10 mouse cellular contexts compared by ENCODE assay signal in the genomic region with DNA sequence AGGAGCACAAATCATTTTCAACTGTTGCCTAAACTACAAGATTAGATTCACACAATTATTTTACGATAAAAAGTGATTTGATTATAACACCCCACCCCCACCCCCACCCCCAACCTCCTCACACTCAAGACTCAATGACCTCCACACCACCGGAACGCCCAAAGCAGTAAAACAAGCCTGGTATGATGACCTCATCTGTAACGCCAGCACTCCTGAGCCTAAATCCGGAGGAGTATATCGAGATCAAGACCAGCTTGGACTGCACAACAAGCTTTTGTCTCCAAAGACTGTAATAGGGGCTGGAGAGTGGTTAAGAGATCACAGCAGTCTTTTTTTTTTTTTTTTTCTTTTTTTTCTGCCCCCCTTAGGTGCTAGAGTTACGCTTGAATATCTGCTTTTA. TPM values are rescaled to one million over a fixed set of nuclear protein-coding genes. Genes with fewer than 3 reads are reported as not detected.
DNase-seq lines count a peak whose midpoint lies in the region; ATAC-seq lines count a peak whose summit lies in the region.
"Had no signal": no experiment of that assay in that cellular context is flagged by ENCODE, and none has a peak within 500 bp of the region (broad histone marks: within the 10 kb centered on the region; RNA-seq: fewer than 3 reads in every experiment).

No protein-coding gene starts in this region.

- intact Hi-C loops in gastrocnemius, postnatal 36 days (cut with DNase I) = no loop called here

- peak; percentile 57 for DNase-seq in embryonic facial prominence, embryonic 10.5 days (ENCODE audit: low spot score)
- peak; percentile 36 for DNase-seq in limb, embryonic 10.5 days (ENCODE audit: low spot score)
- DNase-seq in gastrocnemius, postnatal 36 days = no peak
- no peak for DNase-seq in spleen, postnatal 36 days (ENCODE audit: low spot score in 2 of 2)

- H3K4me2 ChIP-seq in stomach, embryonic 15.5 days = peak overlapping the region; percentile 41

- no peaks in the 10 kb centered on the region for H3K27me3 ChIP-seq in megakaryocyte, embryonic 14.5 days (replicated peaks)
- H3K27me3 ChIP-seq in embryonic facial prominence, embryonic 10.5 days (replicated peaks; ENCODE audit: low read depth, poor library complexity, severe bottlenecking) = no peaks in the 10 kb centered on the region
- no peaks in the 10 kb centered on the region for H3K27me3 ChIP-seq in limb, embryonic 10.5 days (ENCODE audit: low read depth, poor library complexity, severe bottlenecking)
- H3K27me3 ChIP-seq in stomach, embryonic 15.5 days (replicated peaks) = no peaks in the 10 kb centered on the region

- ATAC-seq in megakaryocyte, adult 5-6 weeks (ENCODE audit: poor library complexity, severe bottlenecking) = no peak
- no peak for ATAC-seq in stomach, embryonic 15.5 days (ENCODE audit: insufficient read depth, low FRiP score, low read depth)
- no peak for ATAC-seq in granulocyte monocyte progenitor cell, adult 5-6 weeks (replicated peaks; ENCODE audit: poor library complexity, severe bottlenecking)

- no peaks in the 10 kb centered on the region for H3K9me3 ChIP-seq in megakaryocyte, embryonic 14.5 days
- no peaks in the 10 kb centered on the region for H3K9me3 ChIP-seq in embryonic facial prominence, embryonic 10.5 days
- H3K9me3 ChIP-seq in limb, embryonic 10.5 days (replicated peaks) = no peaks in the 10 kb centered on the region
- H3K9me3 ChIP-seq in stomach, embryonic 15.5 days = no peaks in the 10 kb centered on the region

- WGBS in embryonic facial prominence, embryonic 10.5 days = 2% methylated on average over 7 of the region's 7 CpGs
- WGBS in limb, embryonic 10.5 days = 2% methylated on average over 7 of the region's 7 CpGs
- 7% methylated on average over 7 of the region's 7 CpGs for WGBS in stomach, embryonic 15.5 days

- H3K4me3 ChIP-seq in megakaryocyte, embryonic 14.5 days (replicated peaks) = peak overlapping the region; percentile 86
- H3K4me3 ChIP-seq in embryonic facial prominence, embryonic 10.5 days = peak overlapping the region; percentile 57
- H3K4me3 ChIP-seq in limb, embryonic 10.5 days = peak overlapping the region; percentile 47
- 0 out of 2 replicates have a peak overlapping the region, but pooled peaks have one; percentile 14 for H3K4me3 ChIP-seq in stomach, embryonic 15.5 days (replicated peaks)

- no peaks in the 10 kb centered on the region for H3K36me3 ChIP-seq in megakaryocyte, embryonic 14.5 days (replicated peaks; ENCODE audit: low read length)
- H3K36me3 ChIP-seq in embryonic facial prominence, embryonic 10.5 days (replicated peaks) = no peaks in the 10 kb centered on the region
- H3K36me3 ChIP-seq in limb, embryonic 10.5 days = no peaks in the 10 kb centered on the region
- no peaks in the 10 kb centered on the region for H3K36me3 ChIP-seq in stomach, embryonic 15.5 days

- peaks cover 38% of the 10 kb centered on the region for H3K4me1 ChIP-seq in megakaryocyte, embryonic 14.5 days
- H3K4me1 ChIP-seq in embryonic facial prominence, embryonic 10.5 days = peaks cover 36% of the 10 kb centered on the region
- peaks cover 23% of the 10 kb centered on the region for H3K4me1 ChIP-seq in limb, embryonic 10.5 days
- 0 out of 2 replicates have a peak, but pooled peaks cover 4% of the 10 kb centered on the region for H3K4me1 ChIP-seq in stomach, embryonic 15.5 days

- no peak overlapping the region for H3K27ac ChIP-seq in embryonic facial prominence, embryonic 10.5 days (replicated peaks)
- H3K27ac ChIP-seq in limb, embryonic 10.5 days = no peak overlapping the region
- no peak overlapping the region for H3K27ac ChIP-seq in stomach, embryonic 15.5 days

- no peak overlapping the region for H3K9ac ChIP-seq in stomach, embryonic 15.5 days

RNA-seq across cellular contexts. Expression of a gene that starts 9.1 kb away (rescaled TPM):
- polyA plus RNA-seq in megakaryocyte, embryonic 14.5 days (2012; ENCODE audit: insufficient read depth, low replicate concordance) = not detected in 2 replicates
- 0.23 and 0.36 TPM in 2 replicates for total RNA-seq in megakaryocyte, adult 5-6 weeks (2015)
- total RNA-seq in megakaryocyte, adult 5-6 weeks (2017) = 0.65 TPM in 1 of 2 replicates, not detected in the other
- polyA plus RNA-seq in embryonic facial prominence, embryonic 10.5 days (2016; fragmentation: Nextera tagmentation; extraction: Ambion mirVana) = 23.1 and 24.9 TPM in 2 replicates
- polyA plus RNA-seq in limb, embryonic 10.5 days (2016; fragmentation: Nextera tagmentation; extraction: Ambion mirVana) = 22.4 and 27.0 TPM in 2 replicates
- 7.8 and 8.5 TPM in 2 replicates for polyA plus RNA-seq in stomach, embryonic 15.5 days (2015; fragmentation: Nextera tagmentation; extraction: Ambion mirVana)
- 13.3 and 15.7 TPM in 2 replicates for total RNA-seq in granulocyte monocyte progenitor cell, adult 5-6 weeks (2014; fragmentation: Nextera tagmentation)
- 13.3 and 16.3 TPM in 2 replicates for total RNA-seq in granulocyte monocyte progenitor cell, adult 5-6 weeks (2017)
- total RNA-seq in gastrocnemius, postnatal 36 days (2021) = under 1 TPM; 0.26 to 0.30 TPM

RNA-seq across cellular contexts. Expression of a gene that starts 45.2 kb away (rescaled TPM):
- polyA plus RNA-seq in megakaryocyte, embryonic 14.5 days (2012; ENCODE audit: insufficient read depth, low replicate concordance) = not detected in 2 replicates
- not detected in 2 replicates for total RNA-seq in megakaryocyte, adult 5-6 weeks (2015)
- total RNA-seq in megakaryocyte, adult 5-6 weeks (2017) = not detected in 2 replicates
- polyA plus RNA-seq in embryonic facial prominence, embryonic 10.5 days (2016; fragmentation: Nextera tagmentation; extraction: Ambion mirVana) = 0.06 TPM in 1 of 2 replicates, not detected in the other
- polyA plus RNA-seq in limb, embryonic 10.5 days (2016; fragmentation: Nextera tagmentation; extraction: Ambion mirVana) = 0.14 and 0.28 TPM in 2 replicates
- polyA plus RNA-seq in stomach, embryonic 15.5 days (2015; fragmentation: Nextera tagmentation; extraction: Ambion mirVana) = 0.09 and 0.12 TPM in 2 replicates
- total RNA-seq in granulocyte monocyte progenitor cell, adult 5-6 weeks (2014; fragmentation: Nextera tagmentation) = not detected in 2 replicates
- not detected in 2 replicates for total RNA-seq in granulocyte monocyte progenitor cell, adult 5-6 weeks (2017)
- total RNA-seq in gastrocnemius, postnatal 36 days (2021) = not detected
- total RNA-seq: gastrocnemius, adult 8-10 months had no signal
- polyA plus RNA-seq: spleen, adult 2 months had no signal

Comparison
In these comparisons a context has a peak if more than half of its experiments do, and no peak if none do; other contexts are left out.
1. H3K4me3 ChIP-seq: peak in every context shown above with its lines; median percentile 86 in megakaryocyte, embryonic 14.5 days; 57 in embryonic facial prominence, embryonic 10.5 days; 47 in limb, embryonic 10.5 days; 14 in stomach, embryonic 15.5 days.
2. DNase-seq: peak in embryonic facial prominence, embryonic 10.5 days (single experiment) and limb, embryonic 10.5 days (single experiment); none in gastrocnemius, postnatal 36 days (0 of 2) and spleen, postnatal 36 days (0 of 2).